Mouse (Mus musculus) spleen, postnatal 36 days (tissue): ENCODE results near the gene Rarg.

Experiments
- DNase-seq, 2 experiments: peaks; one replicate each; pipeline ENCODE4 v3.0.0; 2022; ENCODE audit warnings: low spot score in 2 of 2, mixed read lengths in 1 of 2

Gene Rarg

GRCm38 (mm10) chr15:102258076-102258470, 756 bp upstream of the Rarg start:
- DNase-seq = no peak

DNA sequence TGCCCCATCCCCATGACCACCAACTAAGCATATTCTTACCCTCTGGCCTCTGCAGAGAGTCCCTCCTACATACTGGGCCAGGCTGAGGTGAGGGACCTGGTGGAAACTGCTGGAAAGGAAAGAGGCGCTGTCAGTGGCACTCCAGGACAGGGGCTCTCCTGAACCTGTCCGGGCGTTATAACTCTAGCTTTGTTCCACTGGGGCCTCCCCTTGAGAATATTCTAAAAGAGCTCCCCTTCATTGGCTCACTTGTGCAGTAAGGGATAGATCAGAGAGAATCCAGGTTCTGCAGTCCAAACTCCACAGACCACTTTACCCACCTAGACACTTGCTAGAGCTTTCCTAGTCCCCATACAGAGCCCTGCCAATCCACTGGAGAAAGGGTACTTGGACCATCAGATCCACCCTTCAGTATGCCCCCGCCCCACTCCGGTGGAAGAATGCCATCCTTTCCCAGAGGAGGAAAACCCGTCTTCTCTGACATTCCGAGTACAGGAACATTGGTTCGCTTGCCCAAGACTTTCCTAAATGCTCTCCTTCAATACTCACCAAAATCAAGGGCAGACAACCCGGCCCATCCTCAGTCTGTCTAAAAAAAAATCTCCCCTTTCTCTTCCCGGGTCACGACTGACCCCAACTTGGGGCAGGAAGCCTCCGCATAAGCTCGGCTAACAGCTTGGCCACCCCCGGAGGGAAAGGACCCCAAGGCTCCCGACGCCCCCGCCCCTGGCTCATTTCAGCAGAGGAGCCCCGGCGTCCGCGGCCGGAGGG, 701 bp downstream of the Rarg start:
- no peak for DNase-seq

DNA sequence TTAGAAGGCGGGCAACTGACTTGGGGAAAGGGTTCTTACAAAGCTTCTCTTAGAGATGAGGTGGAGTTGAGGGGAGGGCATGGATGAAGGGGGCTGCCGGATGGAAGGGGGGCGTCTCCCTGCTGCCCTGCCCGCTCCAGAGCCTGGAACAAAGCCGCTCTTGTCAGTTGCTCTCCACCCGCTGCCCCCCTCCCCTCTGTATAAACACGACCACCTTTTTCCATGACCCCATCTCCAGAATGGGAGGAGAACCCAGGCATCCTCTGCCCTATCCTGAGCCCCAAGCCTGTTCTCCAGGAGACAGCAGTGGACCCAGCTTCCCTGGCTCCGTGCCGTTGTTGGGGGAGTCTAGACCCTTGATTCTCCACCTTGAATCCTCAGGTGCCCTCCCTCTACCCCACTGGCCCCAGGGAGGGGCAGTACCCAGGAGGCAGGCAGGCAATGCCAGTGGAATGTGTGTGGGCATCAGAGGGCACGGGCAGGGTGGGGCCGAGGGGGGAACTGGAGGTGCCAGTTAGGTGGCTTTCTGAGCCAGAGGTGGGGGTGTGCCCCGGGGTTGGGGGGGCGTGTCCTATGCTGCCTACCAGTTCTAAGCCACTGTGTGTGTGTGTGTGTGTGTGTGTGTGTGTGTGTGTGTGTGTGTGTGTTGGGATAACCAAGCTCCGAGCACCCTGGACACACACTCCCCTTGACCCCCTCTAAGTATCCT, 1.6 kb downstream of the Rarg start:
- no peak for DNase-seq

DNA sequence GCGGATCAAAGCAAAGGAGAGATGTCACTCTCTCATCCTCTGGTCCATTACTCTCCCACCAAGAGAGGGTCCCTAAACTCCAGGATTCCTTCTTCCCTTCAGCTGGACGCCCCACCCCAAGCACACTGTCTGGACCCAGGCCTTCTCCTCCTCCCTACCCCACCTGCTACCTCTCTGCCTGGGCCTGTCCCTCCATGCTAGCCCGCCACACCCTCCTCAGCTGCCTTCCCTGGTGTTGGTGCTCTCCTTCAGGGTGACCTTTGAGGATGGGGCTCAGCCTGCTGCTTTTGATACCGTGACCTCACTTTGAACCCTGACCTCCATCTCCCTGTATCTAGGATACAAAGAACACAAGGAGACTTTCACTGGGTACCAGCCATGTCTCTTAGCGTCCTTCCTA, 6.8 kb downstream of the Rarg start:
- DNase-seq = no peak

GRCm38 (mm10) chr15:102249967-102250366, 7.3 kb downstream of the Rarg start:
- no peak for DNase-seq

DNA sequence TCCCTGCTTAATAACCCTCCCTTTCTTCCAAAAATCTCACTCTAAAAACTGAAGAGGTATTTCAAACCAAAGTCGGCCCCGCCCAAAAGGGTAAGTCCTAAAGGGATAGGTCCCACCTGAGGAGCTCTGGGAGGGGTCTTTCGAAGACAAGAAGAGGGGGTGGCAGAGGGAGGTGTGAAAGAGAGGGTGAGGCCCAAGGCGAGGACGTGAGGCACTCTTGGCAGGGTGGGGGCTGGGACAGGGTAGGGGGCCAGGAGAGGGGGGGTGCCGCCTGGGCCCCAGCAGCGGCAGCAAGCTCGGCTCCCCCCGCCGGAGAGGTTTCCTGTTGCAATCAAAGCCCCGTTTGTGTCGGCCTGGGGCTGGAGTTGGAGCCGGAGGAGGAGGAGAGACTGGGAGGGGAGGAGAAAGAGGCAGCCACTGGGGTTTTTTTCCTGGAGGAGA, 8.0 kb downstream of the Rarg start:
- DNase-seq = no peak

DNA sequence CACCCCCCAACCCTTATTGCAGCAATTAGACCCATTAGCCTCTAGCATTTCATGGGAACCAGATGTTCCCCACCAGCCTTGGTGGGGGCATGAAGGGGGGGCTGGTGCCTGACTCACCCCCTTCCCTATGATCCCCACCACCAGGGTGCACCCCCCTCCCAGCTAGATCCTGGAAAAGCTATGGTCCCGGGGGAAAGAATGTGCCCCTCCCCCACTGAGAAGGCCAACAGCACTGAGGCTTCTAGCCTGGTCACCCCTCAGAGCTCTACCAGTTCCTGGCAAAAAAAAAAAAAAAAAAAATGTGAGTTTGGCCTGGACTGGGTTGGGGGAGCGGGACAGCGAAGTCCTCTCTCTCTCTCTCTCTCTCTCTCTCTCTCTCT, 8.5 kb downstream of the Rarg start:
- no peak for DNase-seq

GRCm38 (mm10) chr15:102248131-102248811, 9.0 kb downstream of the Rarg start:
- DNase-seq = no peak

DNA sequence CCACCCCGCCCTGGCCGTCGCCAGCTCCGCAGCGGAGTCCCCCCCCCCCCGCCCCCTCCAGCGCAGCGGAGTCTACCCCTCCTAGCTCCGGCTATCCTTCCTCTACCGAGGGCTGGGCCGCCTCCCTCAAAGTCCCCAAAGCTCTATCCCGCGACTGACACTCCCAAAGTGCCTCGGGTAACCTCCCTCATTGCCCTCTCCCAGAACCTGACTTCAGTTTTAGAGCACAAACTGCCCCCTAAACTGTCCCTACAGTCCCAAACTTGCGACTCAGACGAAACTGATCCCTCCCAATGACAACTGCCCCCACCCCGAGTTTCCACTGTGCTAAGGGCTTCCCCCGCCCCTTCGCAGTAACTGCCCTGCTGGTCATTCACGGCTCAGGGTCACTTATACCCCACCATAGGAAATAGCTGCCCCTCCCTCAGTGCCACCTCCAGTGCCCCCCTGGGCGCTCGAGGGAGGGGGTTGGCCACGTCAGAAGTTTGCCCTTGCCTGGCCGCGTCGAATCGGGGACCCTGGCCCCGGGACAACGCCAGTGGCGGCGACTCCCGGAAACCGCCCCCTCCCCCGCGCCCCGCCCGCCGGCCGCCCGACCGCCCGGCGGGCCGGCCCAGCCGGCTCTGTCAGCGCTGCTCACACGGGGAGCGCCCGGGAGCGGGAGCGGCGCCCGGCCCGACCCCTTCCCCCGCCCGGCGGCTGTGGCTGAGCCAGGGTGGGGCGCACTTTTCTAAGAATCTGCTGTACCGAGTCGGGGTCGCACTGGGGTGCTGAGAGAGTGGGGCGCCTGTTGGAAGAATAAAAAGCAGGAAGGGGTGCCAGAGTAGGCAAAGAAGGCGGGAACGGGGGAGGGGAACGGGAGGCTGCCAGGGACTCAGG, 9.8 kb downstream of the Rarg start:
- peak; percentile 31 to 46 for DNase-seq

DNA sequence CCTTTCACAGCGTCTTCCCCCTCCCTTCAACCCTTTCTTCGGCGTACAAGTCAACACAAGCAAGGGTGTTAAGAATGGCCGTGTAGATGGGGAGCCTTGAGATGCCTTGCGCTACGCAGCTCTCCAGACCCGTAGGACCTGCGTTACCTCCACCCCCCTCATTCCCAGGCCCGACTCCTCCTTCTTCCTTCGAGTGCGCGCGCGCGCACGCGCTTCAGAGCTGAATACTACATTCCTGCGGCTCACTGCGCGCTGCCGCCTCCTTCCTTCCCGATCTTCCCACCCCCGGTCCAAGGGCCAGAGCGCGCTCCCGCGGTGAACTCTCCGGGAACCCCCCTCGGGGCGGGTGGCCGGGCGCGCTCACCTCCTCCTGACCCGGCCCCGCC, 10.5 kb downstream of the Rarg start:
- DNase-seq = peak; percentile 68 to 76

- DNase-seq = peak; percentile 65 to 74
Observed at GRCm38 (mm10) chr15:102245891-102246741, 11.2 kb downstream of the Rarg start.

GRCm38 (mm10) chr15:102245461-102245881, 11.8 kb downstream of the Rarg start:
- no peak for DNase-seq

- no peak for DNase-seq
Observed at GRCm38 (mm10) chr15:102244306-102245191, 12.8 kb downstream of the Rarg start.

GRCm38 (mm10) chr15:102243229-102244190, 13.8 kb downstream of the Rarg start:
- DNase-seq = peak; percentile 59 to 75

- no peak for DNase-seq
Observed at GRCm38 (mm10) chr15:102242404-102243228, 14.7 kb downstream of the Rarg start.

DNA sequence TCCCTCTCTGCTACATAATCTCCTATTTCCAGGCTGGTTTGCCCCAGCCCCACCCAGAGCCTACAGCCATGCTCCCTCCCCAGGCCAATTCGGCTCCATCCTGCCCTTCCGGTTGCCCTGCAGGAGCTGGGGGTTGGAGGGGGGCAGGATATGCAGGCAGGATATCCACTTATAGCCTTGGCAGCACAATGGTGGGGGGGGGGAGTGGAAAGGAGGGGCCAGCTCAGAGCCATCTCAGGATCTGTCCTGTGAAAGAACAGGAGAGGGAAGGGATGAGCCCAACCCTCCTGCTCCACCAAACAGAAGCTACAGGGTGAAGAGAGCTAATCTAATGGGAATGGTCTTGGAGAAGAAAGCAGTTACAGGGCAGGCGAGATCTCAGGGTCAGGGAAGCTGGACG, 16.7 kb downstream of the Rarg start:
- no peak for DNase-seq

- no peak for DNase-seq
Observed at GRCm38 (mm10) chr15:102239851-102240250, 17.5 kb downstream of the Rarg start.

DNA sequence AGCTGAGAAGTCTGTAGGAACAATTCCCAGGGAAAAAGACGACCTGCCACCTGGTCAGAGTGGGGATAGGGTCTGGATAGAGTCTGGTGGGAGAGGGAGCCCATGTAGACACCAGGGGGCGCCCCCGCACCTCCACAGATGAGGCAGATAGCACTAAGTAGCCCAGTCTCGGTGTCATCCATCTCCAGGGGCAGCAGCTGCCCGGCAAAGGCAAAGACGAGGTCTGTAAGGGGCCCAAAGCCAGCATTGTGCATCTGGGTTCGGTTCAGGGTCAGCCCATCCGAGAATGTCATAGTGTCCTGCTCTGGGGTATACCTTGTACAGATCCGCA, 18.1 kb downstream of the Rarg start:
- DNase-seq = peak; percentile 67 to 72
